Mouse (Mus musculus): ENCODE data around the gene Spn.
"Not testable (repeated sequence)": the region's sequence is repeated elsewhere in the genome, so short reads cannot be mapped to it uniquely, and the experiment has no call there.

Spn gene

DNA sequence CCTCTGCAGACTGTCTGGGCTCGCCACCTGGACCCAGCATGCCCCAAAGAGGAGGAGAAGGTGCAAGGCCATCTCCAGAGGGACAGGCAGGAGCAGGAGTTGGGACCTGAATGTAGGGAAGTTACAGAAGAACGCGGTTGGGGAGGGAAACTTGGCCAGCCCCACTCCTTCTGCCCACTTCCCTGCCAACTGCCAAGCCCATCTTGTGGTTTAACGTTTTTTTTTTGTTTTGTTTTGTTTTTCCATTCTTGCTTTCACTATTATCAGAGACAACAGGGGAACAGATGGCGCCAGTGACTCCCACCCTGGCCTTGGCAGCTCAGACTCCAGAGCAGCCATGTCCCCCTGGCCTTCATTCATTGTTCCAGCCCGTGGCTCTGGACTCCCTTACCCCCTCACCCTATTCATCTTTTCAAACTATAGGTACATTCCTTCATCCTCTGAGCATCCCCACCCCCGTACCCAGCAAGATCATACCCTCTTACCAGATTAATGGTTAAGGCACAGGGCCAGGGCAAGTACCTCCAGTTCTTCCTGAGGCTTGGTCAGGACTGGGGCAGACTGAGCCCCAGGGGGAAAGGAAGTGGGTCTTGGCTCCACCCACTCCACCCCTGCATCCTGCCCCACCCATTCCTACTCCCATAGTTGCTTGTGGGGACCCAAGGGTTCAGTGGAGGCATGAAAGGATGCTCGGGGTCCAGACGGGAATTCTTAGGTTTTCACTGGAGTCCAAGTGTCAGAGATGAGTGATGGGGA lies at the start of gene Spn:
Gene Spn (minus strand): TSS at position 562 of the 756 bp plus-strand sequence.
- in situ Hi-C loops (cut with MboI): no loop called here

DNA sequence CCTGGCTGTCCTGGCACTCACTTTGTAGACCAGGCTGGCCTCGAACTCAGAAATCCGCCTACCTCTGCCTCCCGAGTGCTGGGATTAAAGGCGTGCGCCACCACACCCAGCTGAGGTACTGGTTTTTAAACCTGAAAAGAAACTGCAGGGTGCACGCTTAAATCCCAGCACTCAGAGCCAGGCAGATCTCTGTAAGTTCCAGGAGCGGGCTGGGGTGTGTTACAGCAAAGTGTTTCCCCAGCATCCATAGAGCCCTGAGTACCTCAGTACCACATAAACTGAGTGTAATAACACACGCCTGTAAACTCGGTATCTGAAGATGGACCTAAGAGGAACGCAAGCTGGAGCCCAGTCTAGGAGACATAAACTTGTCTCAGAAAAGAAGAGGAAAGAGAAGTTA lies 49.7 kb upstream of the Spn start:
- in situ Hi-C loops (cut with MboI): no loop called here

DNA sequence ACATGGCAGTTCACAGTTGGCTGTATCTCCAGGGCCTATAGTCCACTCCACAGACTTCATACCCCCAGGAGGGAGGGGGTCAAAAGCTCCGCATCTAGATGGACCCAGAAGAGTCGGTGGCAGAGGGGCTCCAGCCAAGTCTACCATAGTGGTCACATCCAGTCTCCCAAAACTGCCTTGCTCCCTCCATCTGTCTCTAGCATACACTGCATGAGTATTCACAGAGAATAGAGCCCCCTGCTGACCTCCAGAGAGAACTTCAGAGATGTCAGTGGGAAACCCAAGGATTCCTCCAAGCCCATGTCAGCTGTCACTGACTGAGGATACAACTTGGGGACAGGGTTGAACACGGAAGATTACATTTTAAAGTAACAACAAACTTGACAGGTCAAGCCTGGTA lies 48.0 kb upstream of the Spn start:
- in situ Hi-C loops (cut with MboI): no loop called here

DNA sequence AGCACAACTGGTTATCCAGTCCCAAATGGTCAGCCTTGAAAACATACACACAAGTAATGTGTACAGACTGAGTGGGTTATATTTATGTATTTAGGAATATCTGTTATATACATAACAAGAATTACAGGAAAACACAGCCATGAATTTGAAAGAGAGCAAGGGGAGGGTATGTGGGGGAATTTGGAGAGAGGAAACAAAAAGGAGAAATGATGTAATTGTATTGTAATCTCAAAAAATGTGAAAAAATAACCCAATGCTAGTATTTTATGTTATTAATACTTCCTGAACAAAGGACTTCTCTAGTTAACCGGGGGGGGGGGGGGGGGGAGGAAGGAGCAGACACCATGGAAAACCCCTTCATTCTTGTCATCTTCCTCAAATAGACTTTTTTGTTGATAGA lies 47.1 kb upstream of the Spn start:
- in situ Hi-C loops (cut with MboI): no loop called here

DNA sequence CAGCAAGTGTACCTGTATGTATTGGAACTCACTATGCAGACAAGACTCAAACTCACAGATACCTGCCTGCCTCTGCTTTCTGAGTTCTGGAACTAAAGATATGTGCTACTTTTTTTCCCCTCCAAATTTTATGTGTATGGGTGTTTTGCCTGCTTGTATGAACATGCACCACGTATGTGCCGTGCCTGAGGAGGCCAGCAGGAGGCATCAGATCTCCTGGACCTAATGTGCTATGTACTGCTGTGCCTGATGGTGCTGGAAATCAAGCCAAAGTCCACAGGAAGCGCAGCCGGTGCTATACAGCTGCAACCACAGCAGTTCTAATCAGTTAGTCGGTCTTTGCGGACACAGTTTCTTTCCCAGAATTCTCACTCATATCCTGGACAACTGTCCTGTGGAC lies 46.2 kb upstream of the Spn start:
- in situ Hi-C loops (cut with MboI): no loop called here

DNA sequence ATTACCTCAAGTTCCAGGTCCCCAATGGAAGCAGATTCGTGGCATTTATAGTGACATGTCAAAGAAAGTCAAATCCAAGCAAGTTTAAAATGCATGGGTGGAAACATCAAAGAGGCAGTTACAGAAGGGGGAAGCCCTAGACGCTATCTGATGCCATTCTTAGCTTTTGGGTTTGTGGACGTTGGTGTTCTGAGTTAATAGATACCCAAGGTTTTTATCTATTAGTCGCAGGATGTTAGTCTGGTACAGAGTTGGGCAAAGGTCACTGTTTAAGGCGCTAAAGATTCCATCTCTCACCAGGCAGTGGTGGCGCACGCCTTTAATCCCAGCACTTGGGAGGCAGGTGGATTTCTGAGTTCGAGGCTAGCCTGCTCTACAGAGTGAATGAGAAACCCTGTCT lies 45.7 kb upstream of the Spn start:
- in situ Hi-C loops (cut with MboI): no loop called here

DNA sequence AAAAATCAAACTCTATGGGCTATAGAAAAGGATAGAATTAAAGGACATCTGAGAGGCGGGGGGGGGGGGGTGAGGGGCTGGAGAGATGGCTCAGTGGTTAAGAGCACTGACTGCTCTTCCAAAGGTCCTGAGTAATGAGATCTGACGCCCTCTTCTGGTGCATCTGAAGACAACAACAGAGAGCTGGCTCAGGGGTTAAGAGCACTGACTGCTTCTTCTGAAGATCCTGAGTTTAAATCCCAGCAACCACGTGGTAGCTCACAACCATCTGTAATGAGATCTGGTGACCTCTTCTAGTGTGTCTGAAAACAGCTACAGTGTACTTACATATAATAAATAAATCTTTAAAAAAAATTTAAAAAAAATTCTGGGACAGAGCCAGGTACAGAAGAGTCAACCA lies 44.1 kb upstream of the Spn start:
- in situ Hi-C loops (cut with MboI): not testable (repeated sequence)

DNA sequence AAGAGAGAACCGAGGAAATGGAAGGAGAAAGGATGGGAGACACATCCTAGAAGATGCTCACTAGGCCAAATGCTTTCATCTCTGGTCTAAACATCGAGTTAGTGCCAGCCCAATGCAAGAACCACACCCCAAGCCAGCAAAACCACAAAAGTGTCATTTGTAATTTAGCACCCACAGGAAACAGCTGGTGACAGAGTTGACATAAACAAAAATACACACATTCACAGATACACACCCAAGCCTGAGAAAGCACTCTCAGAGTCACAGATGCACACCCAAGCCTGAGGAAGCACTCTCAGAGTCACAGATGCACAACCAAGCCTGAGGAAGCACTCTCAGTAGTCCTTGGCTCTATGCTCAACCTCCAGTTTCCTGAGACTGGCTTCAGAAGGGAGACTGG lies 43.2 kb upstream of the Spn start:
- in situ Hi-C loops (cut with MboI): no loop called here

DNA sequence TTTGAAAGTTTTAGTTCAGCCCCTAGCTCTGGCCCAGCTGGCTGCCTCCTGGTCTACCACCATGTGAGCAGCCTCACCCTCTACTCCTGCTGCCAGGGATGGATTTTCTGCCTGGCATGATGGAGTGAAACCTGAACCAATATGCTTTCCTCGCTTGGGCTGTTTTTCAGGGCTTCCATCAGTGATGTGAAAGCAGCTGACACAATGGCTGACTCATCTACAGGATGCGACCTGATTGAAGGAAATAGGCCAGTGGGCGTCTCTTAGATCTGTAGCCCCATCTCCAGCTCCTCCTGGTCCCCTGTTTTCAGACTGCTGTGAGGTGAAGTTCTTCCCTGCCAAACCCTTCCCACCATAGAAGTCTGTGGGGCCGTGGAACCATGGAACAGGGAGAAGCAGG lies 39.3 kb upstream of the Spn start:
- in situ Hi-C loops (cut with MboI): no loop called here

DNA sequence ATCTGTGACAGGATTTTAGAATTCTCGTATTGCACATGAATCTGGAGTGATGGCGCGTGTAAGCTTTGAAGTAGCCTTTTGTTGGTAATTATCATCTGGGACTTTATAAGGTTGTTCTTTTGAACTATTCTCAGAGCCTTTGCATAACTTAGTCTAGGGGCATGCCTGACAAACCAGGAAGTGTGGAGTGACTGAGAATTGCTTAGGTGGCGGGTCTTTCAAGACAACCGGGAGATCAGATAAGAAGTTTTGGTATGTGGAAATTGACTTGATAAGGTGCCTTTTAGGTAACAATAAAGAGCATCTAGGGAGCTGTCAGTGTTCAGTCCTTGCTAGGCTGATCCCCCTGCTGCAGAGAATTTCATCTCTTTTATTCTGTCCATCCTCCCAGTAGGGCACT lies 28.9 kb upstream of the Spn start:
- in situ Hi-C loops (cut with MboI): no loop called here

DNA sequence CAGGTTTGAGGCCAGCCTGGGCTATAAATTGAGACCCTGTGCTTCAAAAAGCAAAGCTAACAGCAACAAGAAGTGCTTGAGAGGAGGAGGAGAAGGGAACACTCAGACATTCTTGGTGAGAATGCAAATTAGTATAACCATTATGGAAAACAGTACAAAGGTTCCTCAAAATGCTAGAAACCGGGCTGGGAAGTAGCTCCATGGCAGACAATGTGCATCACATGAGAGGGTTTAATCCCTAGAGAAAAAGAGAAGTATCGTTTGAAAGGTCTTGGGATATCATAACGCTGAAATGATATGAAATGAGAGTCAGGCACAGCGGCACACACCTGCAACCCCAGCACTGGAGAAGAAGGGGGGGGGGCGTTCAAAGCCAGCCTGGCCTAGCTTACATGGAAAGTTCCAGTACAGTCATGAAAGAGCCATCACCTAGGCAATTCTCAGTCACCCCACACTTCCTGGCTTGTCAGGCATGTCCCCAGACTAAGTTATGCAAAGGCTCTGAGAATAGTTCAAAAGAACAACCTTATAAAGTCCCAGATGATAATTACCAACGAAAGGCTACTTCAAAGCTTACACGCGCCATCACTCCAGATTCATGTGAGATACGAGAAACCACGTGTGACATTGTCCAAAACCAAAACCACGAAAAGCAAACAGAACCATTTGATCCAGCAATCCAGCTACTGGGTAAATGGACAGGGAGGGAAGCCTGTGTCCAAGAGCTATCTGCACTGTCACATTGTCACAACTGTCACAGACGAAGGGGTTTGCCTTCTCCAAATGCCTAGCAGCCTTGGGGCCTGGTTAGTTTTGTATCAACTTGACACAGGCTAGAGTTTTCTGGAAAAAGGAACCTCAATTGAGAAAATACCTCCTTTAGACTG lies 28.2 kb upstream of the Spn start:
- in situ Hi-C loops (cut with MboI): no loop called here

DNA sequence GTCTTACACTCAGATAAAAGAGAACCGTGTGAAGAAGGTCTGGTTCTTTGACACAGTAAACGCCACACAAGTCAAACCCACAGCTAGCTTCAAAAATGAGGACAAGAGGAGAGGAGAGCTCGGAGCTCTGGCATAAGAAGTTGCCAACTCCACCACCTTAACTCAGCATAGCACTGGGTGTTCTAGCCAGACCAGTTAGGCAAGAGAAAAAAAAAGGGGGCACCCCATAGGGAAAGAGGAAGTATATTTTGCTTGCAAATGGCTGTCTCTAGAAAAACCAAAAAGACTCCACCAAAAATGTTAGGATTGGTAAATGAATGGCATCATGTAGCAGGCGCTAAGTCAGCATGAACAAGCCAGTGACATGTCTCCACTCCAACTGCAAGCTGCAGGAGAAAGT lies 26.4 kb upstream of the Spn start:
- in situ Hi-C loops (cut with MboI): no loop called here

DNA sequence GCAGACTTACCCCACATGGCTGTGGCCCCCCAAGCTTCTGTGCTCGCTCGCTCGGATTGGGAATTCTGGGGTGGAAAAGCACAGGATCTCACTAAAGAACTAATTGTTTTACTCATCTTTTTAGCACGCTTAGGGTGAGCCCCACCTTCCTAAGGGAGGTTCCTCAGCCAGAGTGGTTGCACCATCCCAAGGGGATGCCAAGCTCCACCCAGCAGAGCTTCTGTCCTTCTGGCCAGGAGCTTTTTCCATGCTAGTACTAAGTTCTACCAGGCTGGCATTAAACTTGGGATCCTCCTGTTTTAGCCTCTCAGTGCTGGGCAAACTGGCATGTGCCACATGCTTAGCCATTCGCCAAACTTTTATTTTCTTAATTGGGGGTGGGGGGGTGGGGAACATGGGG lies 24.9 kb upstream of the Spn start:
- in situ Hi-C loops (cut with MboI): no loop called here

DNA sequence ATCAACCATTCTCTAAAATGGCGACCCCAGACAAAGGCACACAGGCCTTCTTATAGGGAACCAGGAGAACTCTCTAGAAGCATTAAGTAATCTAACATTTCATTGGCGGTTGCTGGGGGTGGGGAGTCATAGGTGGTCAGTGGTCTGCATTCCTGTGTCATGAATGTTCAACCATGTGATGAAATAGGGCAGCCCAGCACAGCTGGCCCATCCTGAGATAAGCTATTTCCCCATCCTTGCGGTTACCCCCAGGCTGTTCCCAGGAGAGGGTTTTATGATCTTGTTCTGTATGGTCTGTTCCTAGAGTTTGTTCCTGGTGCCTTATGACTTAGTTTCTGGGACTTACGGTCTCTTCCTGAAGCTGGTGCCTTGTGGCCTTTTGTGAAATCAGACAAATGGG lies 19.9 kb upstream of the Spn start:
- in situ Hi-C loops (cut with MboI): no loop called here

DNA sequence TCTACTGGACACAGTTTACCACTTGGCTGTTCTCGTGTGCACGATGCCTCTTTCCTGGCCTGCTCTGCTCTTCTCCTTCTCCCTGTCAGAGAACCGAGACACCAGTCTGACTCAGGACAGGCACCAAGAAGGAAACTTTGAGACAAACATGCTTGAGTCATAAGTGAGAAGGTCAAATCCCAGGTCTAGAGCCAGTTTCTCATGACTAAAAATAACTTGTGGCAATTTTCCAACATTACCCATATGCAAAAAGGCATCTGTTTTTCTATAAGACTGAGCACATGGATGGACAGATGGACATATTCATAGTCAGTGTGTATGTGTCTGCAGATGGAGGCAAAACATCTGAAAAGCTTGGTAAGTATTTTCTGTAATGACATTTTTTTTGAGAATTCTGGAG lies 15.9 kb upstream of the Spn start:
- in situ Hi-C loops (cut with MboI): no loop called here

DNA sequence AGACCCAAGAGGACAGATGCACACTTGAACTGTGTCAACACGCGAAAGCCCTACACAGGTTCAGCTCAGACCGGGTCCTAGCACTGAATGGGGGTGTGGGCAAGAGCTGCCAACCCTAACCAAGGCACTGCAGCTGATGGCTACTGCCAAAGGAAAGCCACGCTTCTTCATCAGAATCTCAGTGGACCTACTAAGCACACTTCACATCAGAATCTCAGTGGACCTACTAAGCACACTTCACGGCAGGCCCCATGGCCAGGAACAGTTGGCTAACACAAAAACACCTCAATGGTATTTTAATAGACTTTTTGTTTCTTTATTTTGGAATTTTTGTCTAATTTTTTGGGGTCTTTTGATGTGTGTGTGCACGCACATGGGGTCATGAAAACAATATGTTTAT lies 14.8 kb upstream of the Spn start:
- in situ Hi-C loops (cut with MboI): no loop called here

DNA sequence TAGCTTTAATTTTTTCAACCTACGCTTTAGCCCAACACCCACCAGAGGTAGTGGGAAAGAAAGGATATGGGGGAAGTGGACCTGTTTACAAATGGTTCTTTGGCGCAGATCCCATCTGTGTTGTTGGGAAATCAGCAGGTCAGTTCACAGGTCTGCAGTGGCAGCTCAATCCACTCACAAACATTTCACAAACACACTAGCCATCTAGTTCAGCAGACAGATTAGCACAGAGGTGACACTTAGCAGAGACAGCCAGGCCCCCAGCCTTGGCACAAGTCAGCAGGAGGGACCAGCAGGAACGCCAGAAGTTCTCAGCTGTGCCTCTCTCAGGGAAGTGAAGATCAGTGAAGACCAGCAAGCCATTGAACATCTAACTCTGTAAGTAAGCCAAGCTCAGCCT lies 10.3 kb upstream of the Spn start:
- in situ Hi-C loops (cut with MboI): no loop called here

DNA sequence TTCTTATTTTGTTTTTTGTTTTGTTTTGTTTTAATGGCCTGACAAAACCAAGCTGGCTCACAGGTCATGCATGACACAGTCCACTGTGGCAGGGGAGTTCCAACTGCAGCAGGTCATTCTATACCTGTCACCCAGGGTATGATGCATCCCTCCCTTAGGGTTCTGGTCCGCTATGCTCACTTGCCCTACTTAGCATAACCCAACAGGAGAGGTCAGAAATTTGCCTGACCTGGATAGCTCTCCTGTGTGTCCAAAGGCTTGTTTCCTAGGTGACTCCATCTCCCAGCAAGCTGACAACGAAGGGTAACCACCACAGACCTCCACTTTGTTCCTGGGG lies 8.6 kb upstream of the Spn start:
- in situ Hi-C loops (cut with MboI): no loop called here

DNA sequence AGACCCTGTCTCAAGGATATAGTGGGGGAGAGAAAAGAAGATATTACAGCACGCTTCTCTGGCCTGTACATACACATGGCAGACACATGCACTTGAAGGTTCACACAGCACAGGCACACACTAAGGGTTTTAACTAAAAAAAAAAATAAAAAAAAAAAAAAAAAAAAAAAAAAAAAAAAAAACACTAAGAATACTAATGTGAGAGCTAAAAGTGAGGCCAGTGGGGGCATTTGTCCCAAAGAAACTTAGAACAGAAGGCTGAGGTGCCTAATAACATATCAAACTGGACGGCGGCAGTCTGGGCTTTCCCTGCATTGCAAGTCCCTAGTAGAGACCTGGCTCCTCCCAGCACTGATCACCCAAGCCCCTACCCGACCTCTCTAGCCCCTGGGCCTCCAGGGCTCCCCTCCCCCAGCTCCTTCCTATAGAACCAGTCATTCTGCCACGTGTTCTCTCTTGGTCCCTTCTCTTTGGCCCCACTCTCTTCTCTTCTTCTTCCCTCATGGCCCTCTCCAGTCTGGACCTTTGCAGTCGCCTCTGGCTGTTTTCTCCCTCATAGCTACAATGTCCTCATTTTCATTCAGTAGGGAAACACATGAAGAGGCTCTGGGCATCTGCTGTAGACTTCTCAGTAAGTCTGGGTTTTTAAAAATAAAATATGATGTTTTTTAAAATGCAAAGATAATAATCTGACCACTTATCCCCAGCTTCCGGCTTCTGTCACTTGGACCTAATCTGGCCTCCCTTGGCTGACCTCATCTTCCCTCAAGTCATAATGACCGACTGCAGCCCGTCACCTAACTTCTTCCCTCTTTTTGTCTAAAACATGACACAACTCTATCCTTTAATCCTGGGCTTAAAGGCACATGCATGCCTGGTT lies 8.0 kb upstream of the Spn start:
- in situ Hi-C loops (cut with MboI): no loop called here

DNA sequence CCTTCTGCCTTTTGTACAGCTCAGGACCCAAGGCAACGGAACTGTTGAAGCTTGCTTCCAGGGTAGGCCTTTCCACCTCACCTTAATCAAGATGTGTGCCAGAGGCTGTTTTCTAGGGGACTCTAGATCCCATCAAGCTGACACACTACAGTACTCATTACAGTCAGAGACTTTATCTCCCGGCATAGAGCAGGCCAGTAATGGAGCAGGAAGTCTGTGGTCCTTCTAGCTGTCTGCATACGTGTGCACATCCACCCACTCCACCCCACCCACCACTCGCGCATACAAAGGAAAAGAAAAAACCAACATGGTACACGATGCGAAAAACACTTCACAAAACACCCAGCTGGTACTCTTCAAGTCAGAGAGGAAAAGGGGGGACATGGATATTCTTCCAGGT lies 6.8 kb upstream of the Spn start:
- in situ Hi-C loops (cut with MboI): no loop called here

DNA sequence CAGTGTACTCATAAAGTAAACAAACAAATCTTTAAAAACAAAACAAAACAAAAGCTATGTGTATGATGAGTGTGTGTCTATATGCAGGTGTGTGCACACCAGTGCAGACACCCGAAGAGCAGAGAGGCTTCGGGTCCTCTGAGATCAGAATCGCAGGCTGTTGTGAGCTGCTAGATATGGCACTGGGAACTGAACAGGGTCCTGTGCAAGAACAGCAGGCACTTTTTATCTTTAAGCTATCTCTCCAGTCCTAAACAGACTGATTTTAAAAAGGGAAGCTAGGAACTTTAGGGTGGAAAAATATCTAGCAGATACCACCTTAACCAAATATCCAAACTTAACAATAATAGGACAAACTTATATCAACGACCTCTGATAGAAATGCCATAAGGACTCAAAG lies 5.0 kb upstream of the Spn start:
- in situ Hi-C loops (cut with MboI): no loop called here

DNA sequence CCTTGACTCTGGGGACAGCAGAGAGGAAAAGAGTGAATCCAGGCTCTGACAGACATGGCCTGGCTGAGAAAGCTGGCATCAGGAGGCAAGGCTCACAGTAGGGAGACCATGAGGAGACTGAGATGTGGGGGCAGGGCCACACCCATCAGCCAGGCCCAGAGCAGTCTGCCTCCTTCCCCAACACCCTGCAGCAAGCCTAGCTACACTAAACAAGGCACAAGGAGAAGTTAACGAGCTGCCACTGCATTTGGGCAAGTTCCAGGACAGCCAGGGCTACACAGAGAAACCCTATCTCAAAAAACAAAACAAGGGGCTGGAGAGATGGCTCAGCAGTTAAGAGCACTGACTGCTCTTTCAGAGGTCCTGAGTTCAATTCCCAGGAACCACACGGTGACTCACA lies 4.6 kb upstream of the Spn start:
- in situ Hi-C loops (cut with MboI): no loop called here
